Mouse (Mus musculus) embryonic facial prominence, embryonic 12.5 days (tissue): ENCODE data around the gene Trip10. TPM values are rescaled to one million over a fixed set of nuclear protein-coding genes. Genes with fewer than 3 reads are reported as not detected.

ENCODE experiments used
- ATAC-seq: fragments of 200-750 bp; cut with Nextera tagmentation; 2 replicates; pipeline ENCODE4 v1.8.0; 2017; ENCODE audit not compliant: insufficient number of reproducible peaks, insufficient read depth, low FRiP score, low TSS enrichment
- H3K27ac ChIP-seq: fragments of 300-500 bp; sonication (generic); 2 replicates; pipeline ENCODE4 v1.5.1; 2016; ENCODE audit warnings: mild to moderate bottlenecking
- H3K27me3 ChIP-seq: fragments of 300-500 bp; sonication (generic); 2 replicates; pipeline ENCODE4 v1.6.1; 2016; ENCODE audit warnings: mild to moderate bottlenecking, moderate library complexity
- H3K36me3 ChIP-seq: fragments of 300-500 bp; sonication (generic); 2 replicates; pipeline ENCODE4 v1.6.1; 2016; ENCODE audit warnings: mild to moderate bottlenecking
- H3K4me1 ChIP-seq: fragments of 300-500 bp; sonication (generic); 2 replicates; pipeline ENCODE4 v1.6.1; 2016
- H3K4me2 ChIP-seq: fragments of 300-500 bp; sonication (generic); replicated peaks from 2 replicates; pipeline ENCODE4 v1.6.1; 2016; ENCODE audit warnings: mild to moderate bottlenecking, moderate library complexity
- H3K4me3 ChIP-seq: fragments of 300-500 bp; sonication (generic); 2 replicates; pipeline ENCODE4 v1.5.1; 2016; ENCODE audit warnings: mild to moderate bottlenecking
- H3K9ac ChIP-seq: fragments of 300-500 bp; sonication (generic); 2 replicates; pipeline ENCODE4 v1.6.1; 2016; ENCODE audit warnings: mild to moderate bottlenecking, moderate library complexity
- H3K9me3 ChIP-seq: fragments of 300-500 bp; sonication (generic); 2 replicates; pipeline ENCODE4 v1.6.1; 2016; ENCODE audit warnings: mild to moderate bottlenecking, moderate library complexity
- WGBS: fragments of 180-500 bp; shearing (Covaris S2); methylation state at CpG from one replicate; pipeline ENCODE4 v1.1.7; 2016; 5-methylcytosine and 5-hydroxymethylcytosine counted together
- polyA plus RNA-seq: library from polyadenylated mRNA; unstranded; fragments of >200 nt; fragmentation: Nextera tagmentation; extraction: Ambion mirVana; gene quantifications from 2 replicates; pipeline ENCODE4 v1.2.1, GENCODE M21; 2016

Trip10 gene
- polyA plus RNA-seq, 1 experiment from 2014 or later, result 35.6 TPM

- WGBS, result 58% methylated on average over 2 of the region's 2 CpGs
- H3K9ac ChIP-seq, result no peak overlapping the region
- no peaks in the 10 kb centered on the region for H3K36me3 ChIP-seq
- no peaks in the 10 kb centered on the region for H3K27me3 ChIP-seq
- H3K9me3 ChIP-seq, result no peaks in the 10 kb centered on the region
- no peak overlapping the region for H3K4me3 ChIP-seq
- H3K27ac ChIP-seq, result no peak overlapping the region
- no peak overlapping the region for H3K4me2 ChIP-seq
- no peak for ATAC-seq
- no peaks in the 10 kb centered on the region for H3K4me1 ChIP-seq
These were observed 35.8 kb downstream of the Trip10 start for GRCm38 (mm10) chr17:57285077-57285476.

GRCm38 (mm10) chr17:57286718-57287355 lies 37.6 kb downstream of the Trip10 start:
- no peaks in the 10 kb centered on the region for H3K36me3 ChIP-seq
- H3K27me3 ChIP-seq, result no peaks in the 10 kb centered on the region
- no peak overlapping the region for H3K27ac ChIP-seq
- no peak overlapping the region for H3K4me2 ChIP-seq
- H3K4me1 ChIP-seq, result no peaks in the 10 kb centered on the region
- 73% methylated on average over 8 of the region's 8 CpGs for WGBS
- H3K9ac ChIP-seq, result no peak overlapping the region
- H3K4me3 ChIP-seq, result no peak overlapping the region
- no peak for ATAC-seq
- no peaks in the 10 kb centered on the region for H3K9me3 ChIP-seq

GRCm38 (mm10) chr17:57289252-57289651 lies 40.0 kb downstream of the Trip10 start:
- Histone ChIP-seq H3K4me1 (no peaks in the 10 kb centered on the region), H3K36me3 (no peaks in the 10 kb centered on the region), H3K9me3 (no peaks in the 10 kb centered on the region), H3K27ac (no peak overlapping the region), H3K27me3 (no peaks in the 10 kb centered on the region), H3K4me3 (no peak overlapping the region), H3K9ac (no peak overlapping the region), H3K4me2 (no peak overlapping the region)
- ATAC-seq, result no peak
- 84% methylated on average over 5 of the region's 5 CpGs for WGBS

- Histone ChIP-seq H3K36me3 (no peaks in the 10 kb centered on the region), H3K27me3 (no peaks in the 10 kb centered on the region), H3K9me3 (no peaks in the 10 kb centered on the region), H3K9ac (no peak overlapping the region), H3K4me1 (no peaks in the 10 kb centered on the region), H3K4me3 (no peak overlapping the region), H3K4me2 (no peak overlapping the region), H3K27ac (0 out of 2 replicates have a peak overlapping the region, but pooled peaks have one; percentile 11)
- WGBS, result 83% methylated on average over 9 of the region's 9 CpGs
- ATAC-seq, result no peak
These were observed 40.9 kb downstream of the Trip10 start for GRCm38 (mm10) chr17:57290001-57290670.

GRCm38 (mm10) chr17:57290671-57291055 lies 41.4 kb downstream of the Trip10 start:
- Histone ChIP-seq H3K27me3 (no peaks in the 10 kb centered on the region), H3K36me3 (no peaks in the 10 kb centered on the region), H3K9ac (no peak overlapping the region), H3K9me3 (no peaks in the 10 kb centered on the region), H3K4me3 (no peak overlapping the region), H3K27ac (no peak overlapping the region), H3K4me1 (no peaks in the 10 kb centered on the region), H3K4me2 (no peak overlapping the region)
- no peak for ATAC-seq
- WGBS, result 86% methylated on average over 7 of the region's 7 CpGs

- no peaks in the 10 kb centered on the region for H3K4me1 ChIP-seq
- WGBS, result 88% methylated on average over 2 of the region's 2 CpGs
- no peak for ATAC-seq
- H3K27ac ChIP-seq, result no peak overlapping the region
- H3K9me3 ChIP-seq, result no peaks in the 10 kb centered on the region
- no peak overlapping the region for H3K9ac ChIP-seq
- no peak overlapping the region for H3K4me3 ChIP-seq
- no peak overlapping the region for H3K4me2 ChIP-seq
- no peaks in the 10 kb centered on the region for H3K36me3 ChIP-seq
- no peaks in the 10 kb centered on the region for H3K27me3 ChIP-seq
These were observed 43.0 kb downstream of the Trip10 start for GRCm38 (mm10) chr17:57292302-57292701.

GRCm38 (mm10) chr17:57292968-57293367 lies 43.7 kb downstream of the Trip10 start:
- no peak overlapping the region for H3K27ac ChIP-seq
- H3K27me3 ChIP-seq, result no peaks in the 10 kb centered on the region
- no peaks in the 10 kb centered on the region for H3K4me1 ChIP-seq
- H3K9ac ChIP-seq, result no peak overlapping the region
- H3K36me3 ChIP-seq, result no peaks in the 10 kb centered on the region
- no peak for ATAC-seq
- WGBS, result 91% methylated on average over 9 of the region's 9 CpGs
- no peak overlapping the region for H3K4me2 ChIP-seq
- no peaks in the 10 kb centered on the region for H3K9me3 ChIP-seq
- no peak overlapping the region for H3K4me3 ChIP-seq

GRCm38 (mm10) chr17:57295935-57296334 lies 46.7 kb downstream of the Trip10 start:
- Histone ChIP-seq H3K4me1 (no peaks in the 10 kb centered on the region), H3K27me3 (no peaks in the 10 kb centered on the region), H3K4me3 (no peak overlapping the region), H3K9ac (no peak overlapping the region), H3K27ac (no peak overlapping the region), H3K9me3 (no peaks in the 10 kb centered on the region), H3K36me3 (no peaks in the 10 kb centered on the region), H3K4me2 (no peak overlapping the region)
- 90% methylated on average over 9 of the region's 9 CpGs for WGBS
- ATAC-seq, result no peak

- Histone ChIP-seq H3K9ac (no peak overlapping the region), H3K27me3 (no peaks in the 10 kb centered on the region), H3K4me3 (no peak overlapping the region), H3K36me3 (no peaks in the 10 kb centered on the region), H3K27ac (no peak overlapping the region), H3K9me3 (no peaks in the 10 kb centered on the region), H3K4me2 (no peak overlapping the region), H3K4me1 (no peaks in the 10 kb centered on the region)
- 86% methylated on average over 12 of the region's 12 CpGs for WGBS
- ATAC-seq, result no peak
These were observed 47.8 kb downstream of the Trip10 start for GRCm38 (mm10) chr17:57297040-57297439.

- H3K9ac ChIP-seq, result no peak overlapping the region
- H3K4me3 ChIP-seq, result no peak overlapping the region
- no peaks in the 10 kb centered on the region for H3K36me3 ChIP-seq
- no peak overlapping the region for H3K4me2 ChIP-seq
- no peak for ATAC-seq
- H3K27me3 ChIP-seq, result no peaks in the 10 kb centered on the region
- no peaks in the 10 kb centered on the region for H3K9me3 ChIP-seq
- WGBS, result 60% methylated on average over 4 of the region's 4 CpGs
- no peaks in the 10 kb centered on the region for H3K4me1 ChIP-seq
- H3K27ac ChIP-seq, result no peak overlapping the region
These were observed 56.3 kb downstream of the Trip10 start for GRCm38 (mm10) chr17:57305593-57305992.

- Histone ChIP-seq H3K4me1 (no peaks in the 10 kb centered on the region), H3K27ac (no peak overlapping the region), H3K4me2 (no peak overlapping the region), H3K36me3 (no peaks in the 10 kb centered on the region), H3K9ac (no peak overlapping the region), H3K4me3 (no peak overlapping the region), H3K9me3 (no peaks in the 10 kb centered on the region), H3K27me3 (no peaks in the 10 kb centered on the region)
- WGBS, result 79% methylated on average over 6 of the region's 6 CpGs
- ATAC-seq, result no peak
These were observed 57.8 kb downstream of the Trip10 start for GRCm38 (mm10) chr17:57307074-57307473.

GRCm38 (mm10) chr17:57311801-57312200 lies 62.5 kb downstream of the Trip10 start:
- 40% methylated on average over 13 of the region's 13 CpGs for WGBS
- Histone ChIP-seq H3K9me3 (no peaks in the 10 kb centered on the region), H3K4me2 (no peak overlapping the region), H3K4me1 (no peaks in the 10 kb centered on the region), H3K4me3 (no peak overlapping the region), H3K27me3 (no peaks in the 10 kb centered on the region), H3K27ac (no peak overlapping the region), H3K9ac (no peak overlapping the region), H3K36me3 (no peaks in the 10 kb centered on the region)
- ATAC-seq, result no peak
